Mouse (Mus musculus): Measurements from ENCODE around the gene Kcnh1.

Gene Kcnh1

GRCm38 (mm10) chr1:192190508-192191321 is at the start of gene Kcnh1:
Kcnh1 (plus strand) TSS chr1:192190774.
- peak; percentile 80 for DNase-seq

- no peak for DNase-seq
Measured at GRCm38 (mm10) chr1:192151179-192151578, 39.4 kb upstream of the Kcnh1 start.

GRCm38 (mm10) chr1:192171477-192171876 is 19.1 kb upstream of the Kcnh1 start:
- DNase-seq: no peak

GRCm38 (mm10) chr1:192179877-192180276 is 10.7 kb upstream of the Kcnh1 start:
- DNase-seq: no peak

GRCm38 (mm10) chr1:192181696-192182257 is 8.8 kb upstream of the Kcnh1 start:
- DNase-seq: no peak

GRCm38 (mm10) chr1:192189056-192189455 is 1.5 kb upstream of the Kcnh1 start:
- DNase-seq: no peak

- no peak for DNase-seq
Measured at GRCm38 (mm10) chr1:192189771-192190170, 803 bp upstream of the Kcnh1 start.

- no peak for DNase-seq
Measured at GRCm38 (mm10) chr1:192191322-192191639, 707 bp downstream of the Kcnh1 start.

GRCm38 (mm10) chr1:192191859-192192258 is 1.3 kb downstream of the Kcnh1 start:
- DNase-seq: no peak

GRCm38 (mm10) chr1:192192710-192193109 is 2.1 kb downstream of the Kcnh1 start:
- no peak for DNase-seq

GRCm38 (mm10) chr1:192193656-192194055 is 3.1 kb downstream of the Kcnh1 start:
- DNase-seq: no peak

- DNase-seq: no peak
Measured at GRCm38 (mm10) chr1:192197495-192197894, 6.9 kb downstream of the Kcnh1 start.

GRCm38 (mm10) chr1:192202936-192203335 is 12.4 kb downstream of the Kcnh1 start:
- no peak for DNase-seq

GRCm38 (mm10) chr1:192207956-192208355 is 17.4 kb downstream of the Kcnh1 start:
- DNase-seq: no peak

GRCm38 (mm10) chr1:192212448-192212847 is 21.9 kb downstream of the Kcnh1 start:
- DNase-seq: no peak

GRCm38 (mm10) chr1:192214666-192215065 is 24.1 kb downstream of the Kcnh1 start:
- DNase-seq: no peak

- DNase-seq: no peak
Measured at GRCm38 (mm10) chr1:192220156-192220555, 29.6 kb downstream of the Kcnh1 start.

GRCm38 (mm10) chr1:192224161-192224560 is 33.6 kb downstream of the Kcnh1 start:
- no peak for DNase-seq

GRCm38 (mm10) chr1:192232696-192233095 is 42.1 kb downstream of the Kcnh1 start:
- no peak for DNase-seq

- no peak for DNase-seq
Measured at GRCm38 (mm10) chr1:192246836-192247235, 56.3 kb downstream of the Kcnh1 start.

- no peak for DNase-seq
Measured at GRCm38 (mm10) chr1:192259146-192259545, 68.6 kb downstream of the Kcnh1 start.

- DNase-seq: no peak
Measured at GRCm38 (mm10) chr1:192259616-192260015, 69.0 kb downstream of the Kcnh1 start.

GRCm38 (mm10) chr1:192265704-192266103 is 75.1 kb downstream of the Kcnh1 start:
- DNase-seq: no peak

- DNase-seq: no peak
Measured at GRCm38 (mm10) chr1:192266956-192267355, 76.4 kb downstream of the Kcnh1 start.

GRCm38 (mm10) chr1:192268878-192269277 is 78.3 kb downstream of the Kcnh1 start:
- DNase-seq: no peak

Measured in thymus, postnatal 14 days (tissue).